Mouse (Mus musculus) adipocyte (in vitro differentiated cells): ENCODE results near the gene March10.
A peak's percentile ranks its signal among the peaks of the same experiment; 100 is the strongest.

Experiments used
- DNase-seq: peaks from one replicate; pipeline ENCODE4 v3.0.0-alpha.2; 2016; ENCODE audit warnings: low spot score

Gene March10

DNA sequence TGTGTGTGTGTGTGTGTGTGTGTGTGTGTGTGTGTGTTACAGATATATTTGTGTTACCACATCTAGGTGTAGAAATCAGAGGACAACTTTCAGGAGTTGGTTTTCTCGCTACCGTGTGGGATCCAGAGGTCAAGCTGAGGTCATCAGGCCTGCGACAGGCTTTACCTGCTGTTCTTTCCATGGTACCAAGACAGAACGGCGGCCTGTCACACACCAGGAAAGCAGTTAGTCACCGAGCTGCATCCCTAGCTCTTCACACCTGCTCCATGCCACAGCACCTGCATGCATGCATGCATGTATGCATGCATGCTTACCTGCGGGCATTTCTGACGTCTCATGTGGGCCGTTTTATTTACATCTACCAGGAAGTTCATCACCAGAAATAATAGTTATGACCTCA, 9.0 kb upstream of the March10 start:
- no peak for DNase-seq

DNA sequence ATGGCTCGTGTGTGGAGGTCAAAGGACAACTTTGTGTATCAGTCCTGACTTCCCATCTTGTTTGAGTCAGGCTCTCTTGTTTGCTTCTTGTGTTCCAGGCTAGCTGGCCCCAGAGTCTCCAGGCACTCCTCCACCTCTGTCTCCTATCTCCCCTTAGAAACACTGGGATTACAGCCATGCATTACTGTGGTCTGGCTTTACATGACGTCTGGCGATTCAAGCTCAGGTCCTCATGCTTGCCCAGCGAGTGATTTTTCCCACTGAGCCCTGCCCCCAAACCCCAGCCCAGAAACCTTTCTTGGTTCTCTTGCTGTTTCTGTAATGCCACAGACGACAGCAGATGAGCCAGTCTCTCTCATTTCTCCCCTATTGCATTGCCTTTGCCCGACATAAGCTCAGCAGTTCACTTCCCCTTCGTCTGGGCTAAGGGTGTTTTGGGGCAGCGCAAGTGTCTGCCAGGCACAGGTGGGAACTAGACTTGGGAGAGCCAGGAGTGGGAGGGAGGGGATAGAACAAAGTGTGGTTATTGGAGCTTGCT, 8.0 kb upstream of the March10 start:
- DNase-seq, result no peak

DNA sequence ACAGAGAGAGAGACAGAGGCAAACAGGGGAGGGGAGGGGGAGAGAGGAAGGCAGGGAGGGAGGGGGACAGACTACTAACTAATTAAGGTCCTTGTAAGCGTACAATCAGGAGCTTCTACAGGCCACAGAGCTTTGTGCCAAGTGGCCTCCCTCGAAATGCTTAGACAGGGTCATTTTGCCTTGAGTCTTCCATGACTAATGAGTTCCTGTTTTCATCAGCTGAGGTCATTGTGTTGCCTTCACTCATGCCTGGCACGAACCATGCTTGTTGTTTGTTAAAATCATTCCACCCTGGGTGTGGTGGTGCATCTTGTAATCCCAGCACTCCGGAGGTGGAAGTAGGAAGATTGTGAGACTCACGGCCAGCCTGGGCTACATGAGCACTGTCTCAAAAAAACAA, 3.4 kb upstream of the March10 start:
- peak; percentile 46 for DNase-seq

DNA sequence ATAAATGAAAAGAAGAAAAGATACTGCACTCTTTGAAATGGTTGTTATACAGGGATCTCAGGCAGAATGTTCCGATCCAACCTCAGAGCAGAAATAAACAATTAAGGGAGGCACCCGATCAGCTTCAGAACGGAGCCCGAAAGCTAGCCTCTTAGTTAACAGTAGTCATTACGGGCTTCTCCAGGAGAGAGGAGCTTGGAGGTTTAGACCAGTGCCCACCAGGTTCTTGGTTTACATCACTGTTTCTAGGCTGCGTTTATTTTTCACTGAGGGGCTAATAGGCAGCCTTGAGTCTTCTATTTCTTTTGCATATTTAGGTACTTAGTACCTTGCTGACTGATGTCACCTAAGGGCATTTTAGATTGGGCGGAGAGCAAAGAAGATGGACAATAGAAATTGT, 506 bp upstream of the March10 start:
- DNase-seq, result no peak

GRCm38 (mm10) chr11:105455118-105455517, 1.4 kb downstream of the March10 start:
- DNase-seq, result no peak

DNA sequence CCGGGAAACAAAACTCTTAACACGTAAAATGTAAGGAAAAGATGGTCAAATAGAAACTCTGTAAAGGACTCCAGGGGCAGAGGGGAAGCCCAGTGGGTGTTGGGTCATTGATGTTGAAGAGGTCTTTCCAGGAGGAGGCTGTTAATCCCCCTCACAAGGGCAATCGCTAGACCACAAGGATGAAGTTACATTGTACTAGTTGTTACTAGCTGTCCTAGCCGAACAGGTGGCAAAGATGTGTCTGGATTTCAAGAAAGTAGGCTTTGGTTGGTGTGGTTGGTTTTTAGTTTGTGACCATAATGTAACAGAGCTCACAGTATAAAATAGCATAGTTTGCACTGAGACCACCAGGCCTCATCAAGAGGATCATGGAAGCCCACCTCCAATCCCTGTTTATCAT, 3.5 kb downstream of the March10 start:
- no peak for DNase-seq

GRCm38 (mm10) chr11:105452504-105452903, 4.0 kb downstream of the March10 start:
- DNase-seq, result no peak

DNA sequence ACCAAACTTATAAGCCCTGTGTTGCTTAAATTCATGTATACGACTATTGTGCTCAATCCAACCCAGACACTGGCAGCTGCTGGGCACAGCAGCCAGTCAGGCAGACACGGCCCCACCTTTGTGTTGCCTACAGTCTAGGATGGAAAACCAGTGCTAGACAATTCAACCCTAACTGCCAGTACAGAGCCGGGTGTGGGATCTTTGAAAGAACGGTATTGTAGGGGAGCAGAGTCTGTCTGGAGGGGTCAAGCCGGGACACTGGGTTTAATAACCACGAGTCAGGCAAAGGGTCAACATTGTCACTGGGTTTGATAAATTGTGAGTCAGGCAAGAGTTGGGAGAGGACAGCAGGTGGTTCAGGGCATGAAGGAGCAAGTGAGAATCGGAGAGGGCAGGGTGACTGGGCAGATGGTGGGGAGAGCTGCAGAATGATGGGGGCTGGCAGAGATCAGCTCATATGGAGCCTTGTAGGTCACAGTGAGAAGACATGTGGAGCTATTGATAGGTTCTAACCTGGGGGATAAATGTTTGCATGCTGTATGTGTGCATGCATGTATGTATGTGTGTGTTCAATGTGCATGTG, 4.9 kb downstream of the March10 start:
- no peak for DNase-seq

DNA sequence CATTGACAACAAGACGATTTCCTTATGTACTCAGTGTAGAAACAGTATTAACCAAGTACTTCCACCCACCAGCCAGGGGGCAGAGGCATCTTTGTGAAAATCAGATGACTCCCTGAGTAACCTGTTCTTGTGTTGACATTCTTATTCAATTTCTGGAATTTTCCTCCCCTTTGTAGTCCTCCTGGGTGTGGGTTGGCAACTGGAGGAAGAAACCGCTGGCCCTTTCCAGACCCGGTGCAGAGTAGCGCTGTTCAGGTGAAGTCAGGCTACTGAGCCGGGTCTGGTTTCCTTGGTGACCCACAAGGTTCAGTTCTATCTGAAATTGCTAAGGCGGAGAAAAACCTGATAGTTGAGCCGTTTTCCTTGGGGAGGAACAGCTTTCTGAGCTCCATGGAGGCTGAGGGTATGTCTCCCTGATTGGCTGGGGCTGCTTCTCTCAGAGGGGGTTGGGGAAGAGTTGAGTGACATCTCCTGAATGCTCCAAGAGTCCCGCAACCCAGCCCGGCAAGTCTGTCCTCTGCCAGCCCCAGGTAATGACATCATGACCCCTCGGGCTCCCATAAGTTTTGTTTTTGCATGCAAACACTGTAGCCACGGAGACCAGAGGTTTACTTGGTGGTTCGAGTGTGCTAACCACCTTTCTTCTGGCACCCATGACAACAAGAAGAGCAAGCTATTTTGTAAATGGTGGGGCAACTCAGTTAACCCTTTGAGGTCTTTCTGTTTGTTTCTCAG, 6.8 kb downstream of the March10 start:
- DNase-seq, result no peak

DNA sequence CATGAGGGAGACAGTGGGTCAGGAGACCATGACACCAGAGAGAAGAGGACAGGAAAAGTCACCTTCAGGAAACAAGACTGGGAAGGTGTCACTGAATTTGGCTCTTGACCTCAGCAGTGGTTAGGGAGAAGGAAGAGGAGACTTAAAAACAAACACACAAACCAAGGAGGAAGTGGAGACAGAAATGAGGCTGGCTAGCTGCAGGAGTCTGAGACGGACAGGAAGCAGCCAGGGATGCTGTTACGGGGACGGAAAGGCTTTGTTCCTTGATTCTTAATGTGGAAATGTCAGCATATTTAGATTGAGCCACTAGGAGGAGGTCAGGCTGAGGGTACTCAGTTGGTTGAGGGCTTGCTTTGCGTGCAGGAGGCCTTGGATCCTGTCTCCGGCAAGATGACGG, 8.9 kb downstream of the March10 start:
- no peak for DNase-seq

GRCm38 (mm10) chr11:105446221-105446620, 10.3 kb downstream of the March10 start:
- no peak for DNase-seq

DNA sequence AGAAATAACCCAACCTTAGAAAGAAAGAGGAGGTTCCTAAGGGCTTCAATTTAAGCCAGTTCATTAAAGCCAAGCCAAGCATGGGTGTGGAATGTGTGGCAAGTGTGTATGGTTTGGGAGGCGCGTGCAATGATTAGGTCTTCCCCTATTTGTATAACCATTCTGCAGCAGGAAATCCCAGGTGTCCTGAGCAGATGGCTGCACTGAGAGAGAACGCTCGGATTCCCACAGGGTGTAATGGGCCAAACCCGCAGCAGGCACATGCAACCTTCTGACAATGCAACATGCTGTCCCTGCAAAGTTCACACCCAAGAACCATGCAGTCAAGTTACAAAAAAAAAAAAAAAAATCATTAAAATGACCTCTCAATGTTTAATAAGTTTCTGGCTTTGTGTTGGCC, 10.8 kb downstream of the March10 start:
- no peak for DNase-seq

DNA sequence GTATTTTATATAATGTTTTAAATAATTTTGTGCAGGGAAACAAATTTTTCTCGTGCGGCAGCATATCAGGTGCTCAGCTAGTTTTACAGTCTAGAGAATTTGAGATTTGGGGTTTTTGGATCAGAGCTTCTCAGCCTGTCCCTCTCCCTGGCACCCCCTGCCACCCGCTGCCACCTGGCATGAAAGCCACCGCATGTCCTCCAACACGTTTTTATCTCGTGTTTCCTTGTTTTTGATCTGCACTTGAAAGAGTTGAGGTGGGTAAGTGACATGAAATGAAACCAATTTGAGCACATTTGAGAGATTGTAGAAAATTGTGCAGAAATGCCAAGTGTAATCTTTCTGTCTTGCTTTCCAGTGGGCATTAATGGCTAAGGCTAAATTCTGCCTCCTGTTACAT, 11.6 kb downstream of the March10 start:
- no peak for DNase-seq

- no peak for DNase-seq
Measured at GRCm38 (mm10) chr11:105443505-105443904, 13.0 kb downstream of the March10 start.

GRCm38 (mm10) chr11:105439796-105440195, 16.7 kb downstream of the March10 start:
- no peak for DNase-seq

GRCm38 (mm10) chr11:105438907-105439306, 17.6 kb downstream of the March10 start:
- no peak for DNase-seq

GRCm38 (mm10) chr11:105426441-105426840, 30.1 kb downstream of the March10 start:
- no peak for DNase-seq

GRCm38 (mm10) chr11:105424643-105425042, 31.9 kb downstream of the March10 start:
- DNase-seq, result no peak

GRCm38 (mm10) chr11:105420671-105421450, 35.7 kb downstream of the March10 start:
- DNase-seq, result no peak

DNA sequence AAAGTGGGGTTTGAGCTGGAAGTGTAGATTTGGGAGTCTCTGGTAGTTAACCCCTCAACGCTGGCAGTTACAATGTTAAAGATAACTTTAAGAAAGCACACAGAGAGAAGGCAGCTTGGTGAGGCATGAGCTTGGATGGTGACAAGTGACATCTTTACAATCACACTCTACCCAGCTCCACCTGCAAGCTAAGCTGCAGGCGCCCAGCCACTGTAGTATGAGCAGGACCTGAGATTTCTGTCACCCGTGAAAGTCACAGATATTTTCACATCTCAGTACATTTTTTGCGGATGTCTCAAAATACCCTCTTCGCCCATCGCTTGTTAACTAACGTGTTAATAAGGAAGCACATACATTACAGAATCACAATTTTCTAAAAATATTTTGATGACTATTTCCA, 36.6 kb downstream of the March10 start:
- no peak for DNase-seq

- no peak for DNase-seq
Measured at GRCm38 (mm10) chr11:105414009-105414408, 42.5 kb downstream of the March10 start.

- no peak for DNase-seq
Measured at GRCm38 (mm10) chr11:105409408-105409807, 47.1 kb downstream of the March10 start.
